Mouse (Mus musculus) adrenal gland, adult 18-20 months (tissue): ENCODE measurements around the gene Sertad4. TPM values are rescaled to one million over a fixed set of nuclear protein-coding genes. Genes with fewer than 3 reads are reported as not detected.

Source experiments
- DNase-seq, 2 experiments: peaks; one replicate each; pipeline ENCODE4 v3.0.0; 2021 to 2022; ENCODE audit warnings: low spot score in 2 of 2
- long read RNA-seq, 2 experiments: library from polyadenylated mRNA; stranded (forward); transcript quantifications; one replicate each; pipeline ENCODE4 v2.0.0; 2021
- total RNA-seq, 2 experiments: library from RNA; stranded (reverse); gene quantifications; 1 replicate in 1 of 2; 2 replicates in 1 of 2; pipeline ENCODE4 v1.2.3; 2021

Gene Sertad4
- 1 to 10 TPM; 3.9 to 6.2 TPM for total RNA-seq
- long read RNA-seq, experiment 1, partial matches to known transcripts = 0 of 4 reads
- long read RNA-seq, experiment 1, other reads (novel, unspliced or antisense) = 2 of 4 reads
- long read RNA-seq, experiment 2, transcript Sertad4-204 (4 exons, 3,350 nt) = major isoform, 13 of 19 reads
- long read RNA-seq, experiment 2, partial matches to known transcripts = 1 of 19 reads
- long read RNA-seq, experiment 2, other reads (novel, unspliced or antisense) = 5 of 19 reads

DNA sequence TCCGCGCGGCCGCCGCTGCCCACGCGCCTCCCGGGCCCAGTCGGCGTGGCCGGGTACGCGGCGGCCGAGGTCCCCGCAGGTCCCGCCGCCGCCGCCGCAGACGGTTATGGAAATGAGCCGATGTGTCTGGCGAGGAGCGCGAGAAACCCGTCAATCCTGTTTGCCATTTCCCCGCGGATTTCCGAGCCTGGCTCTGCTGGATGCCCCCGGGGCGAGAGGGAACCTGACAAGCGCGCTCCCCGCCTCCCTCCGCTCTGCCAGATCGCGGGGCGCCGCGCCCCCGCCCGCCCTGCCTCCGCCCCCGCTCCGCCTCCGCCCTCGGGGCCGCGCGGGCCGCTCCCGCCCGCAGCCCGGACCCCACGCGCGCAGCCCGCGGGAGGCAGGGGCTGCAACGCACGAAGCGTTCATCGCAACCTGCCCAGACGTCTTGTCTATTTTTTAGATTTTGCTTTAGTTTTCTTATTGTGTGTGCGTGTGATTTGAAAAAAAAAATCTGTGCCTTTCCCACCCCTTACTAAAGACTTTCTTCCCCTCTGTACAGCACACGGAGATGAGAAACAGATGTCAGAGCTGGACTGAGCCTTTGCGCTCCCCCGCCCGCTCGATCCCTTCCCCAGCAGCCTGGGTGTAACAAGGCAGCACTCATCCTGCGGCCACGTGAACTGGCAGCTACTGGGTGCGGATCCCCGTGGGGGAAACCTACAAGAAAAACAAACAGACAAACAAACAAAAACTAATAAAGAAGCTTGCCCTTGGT, at the start of gene Sertad4:
Gene Sertad4 (minus strand): TSS at position 283 of the 757 bp plus-strand sequence.
- peak; percentile 52 to 60 for DNase-seq

- no peak for DNase-seq
These were observed 46.0 kb upstream of the Sertad4 start for GRCm38 (mm10) chr1:192901516-192901915.

DNA sequence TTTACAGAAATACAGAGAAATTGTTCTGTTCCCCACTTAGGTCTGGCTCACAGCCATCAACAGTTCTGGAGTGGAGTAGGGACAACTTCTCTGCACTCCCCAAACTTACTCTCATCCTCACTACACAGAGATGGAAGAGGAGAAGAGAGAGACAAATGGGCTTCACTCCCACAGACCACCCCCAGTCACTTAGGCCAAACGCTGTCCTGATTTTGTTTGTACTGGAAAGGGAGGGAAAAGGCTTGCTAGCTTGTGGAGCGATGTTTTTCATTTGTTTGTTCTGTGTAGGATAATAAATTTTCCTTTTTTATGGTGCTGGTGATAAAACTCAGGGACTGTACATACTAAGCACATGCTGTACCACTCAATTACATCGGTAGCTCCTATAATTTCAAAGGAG, 45.4 kb upstream of the Sertad4 start:
- DNase-seq = no peak

- no peak for DNase-seq
These were observed 43.2 kb upstream of the Sertad4 start for GRCm38 (mm10) chr1:192898742-192899141.

DNA sequence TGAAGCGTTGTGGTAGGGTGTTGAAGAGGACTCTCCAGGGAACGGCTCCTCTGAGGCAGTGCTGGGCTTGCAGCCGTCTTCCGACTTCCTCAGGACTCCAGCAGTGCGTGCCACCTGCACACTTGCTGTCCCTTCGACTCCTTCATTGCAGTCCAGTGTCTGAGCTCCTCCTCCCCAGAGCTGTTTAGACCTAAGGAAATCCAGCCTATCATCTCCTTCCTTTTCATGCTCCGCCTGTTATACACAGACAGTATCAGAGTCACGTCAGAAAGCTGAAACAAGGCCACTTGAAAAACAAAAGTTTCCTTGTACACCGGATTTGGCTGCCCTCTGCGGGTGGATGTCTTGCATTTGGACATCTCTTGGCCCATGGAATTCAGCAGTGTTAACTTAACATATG, 41.7 kb upstream of the Sertad4 start:
- DNase-seq = no peak

GRCm38 (mm10) chr1:192896076-192896475, 40.5 kb upstream of the Sertad4 start:
- DNase-seq = peak in 1 of 2 experiments; percentile 19

- DNase-seq = no peak
These were observed 35.2 kb upstream of the Sertad4 start for GRCm38 (mm10) chr1:192890716-192891115.

GRCm38 (mm10) chr1:192882617-192883295, 27.2 kb upstream of the Sertad4 start:
- no peak for DNase-seq

- no peak for DNase-seq
These were observed 24.6 kb upstream of the Sertad4 start for GRCm38 (mm10) chr1:192880130-192880529.

DNA sequence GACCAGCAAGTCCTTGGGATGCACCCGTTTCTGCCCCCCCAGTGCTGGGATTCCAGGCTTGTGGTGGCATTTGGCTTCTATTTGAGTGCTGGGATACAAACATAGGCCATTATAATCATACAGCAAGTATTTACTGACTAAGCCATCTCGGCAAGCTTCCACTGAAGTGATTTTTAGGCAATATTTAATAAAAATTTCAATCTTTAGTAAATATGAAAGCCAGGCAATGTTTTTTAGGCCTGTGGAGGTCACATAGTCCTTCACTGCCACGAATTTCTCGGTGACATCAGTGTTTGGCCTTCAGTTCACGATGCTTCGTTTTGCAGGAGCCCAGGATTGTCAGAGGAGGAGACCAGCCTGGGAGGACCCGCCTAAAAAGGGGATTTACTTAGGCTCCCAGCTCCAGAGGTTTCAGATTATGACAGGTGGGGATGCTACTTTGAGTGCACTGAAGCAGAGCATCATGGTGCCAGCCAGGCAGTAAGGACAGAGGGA, 23.6 kb upstream of the Sertad4 start:
- DNase-seq = peak in 1 of 2 experiments; percentile 16

- DNase-seq = no peak
These were observed 17.3 kb upstream of the Sertad4 start for GRCm38 (mm10) chr1:192872841-192873240.

GRCm38 (mm10) chr1:192869761-192870160, 14.2 kb upstream of the Sertad4 start:
- no peak for DNase-seq

DNA sequence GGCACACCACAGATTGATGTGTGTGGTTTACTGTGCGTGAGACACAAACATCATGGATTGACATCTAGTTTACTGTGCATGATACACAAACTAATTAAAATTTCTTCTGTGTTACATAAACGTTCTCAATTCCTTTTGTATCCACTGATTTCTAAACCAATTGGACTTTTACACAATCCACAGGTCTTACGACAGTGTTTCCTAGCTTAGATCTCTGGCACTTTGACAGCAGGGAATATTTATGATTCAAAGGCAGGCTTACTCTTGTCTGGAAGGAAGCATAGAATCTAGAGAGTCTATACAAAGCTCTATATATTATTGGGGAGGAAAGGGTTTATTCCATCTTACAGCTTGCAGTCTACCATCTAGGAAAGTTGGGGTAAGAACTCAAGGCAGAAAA, 8.9 kb upstream of the Sertad4 start:
- DNase-seq = no peak

GRCm38 (mm10) chr1:192861305-192861960, 5.9 kb upstream of the Sertad4 start:
- no peak for DNase-seq

GRCm38 (mm10) chr1:192860273-192860672, 4.7 kb upstream of the Sertad4 start:
- no peak for DNase-seq

GRCm38 (mm10) chr1:192857582-192857981, 2.0 kb upstream of the Sertad4 start:
- no peak for DNase-seq

DNA sequence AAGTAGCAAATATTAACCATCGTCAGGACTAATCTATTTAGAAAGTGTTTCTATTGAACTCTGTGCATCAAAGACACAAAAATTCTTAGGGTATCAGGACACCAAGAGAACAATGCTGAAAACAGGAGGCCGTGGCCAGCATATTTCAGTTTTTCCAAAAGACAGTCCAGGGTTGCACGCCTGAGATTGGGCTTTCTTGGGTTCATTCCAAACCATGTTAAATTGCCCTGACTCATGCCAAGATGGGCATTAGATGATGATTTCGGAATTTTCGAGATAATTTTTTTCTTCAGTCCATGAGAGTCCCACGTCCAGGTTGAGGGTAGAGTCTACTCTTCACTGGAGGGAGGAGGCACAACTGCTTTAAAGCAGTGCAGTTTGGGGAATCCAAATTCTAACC, 1.4 kb upstream of the Sertad4 start:
- no peak for DNase-seq

- DNase-seq = no peak
These were observed 855 bp upstream of the Sertad4 start for GRCm38 (mm10) chr1:192856411-192856810.

DNA sequence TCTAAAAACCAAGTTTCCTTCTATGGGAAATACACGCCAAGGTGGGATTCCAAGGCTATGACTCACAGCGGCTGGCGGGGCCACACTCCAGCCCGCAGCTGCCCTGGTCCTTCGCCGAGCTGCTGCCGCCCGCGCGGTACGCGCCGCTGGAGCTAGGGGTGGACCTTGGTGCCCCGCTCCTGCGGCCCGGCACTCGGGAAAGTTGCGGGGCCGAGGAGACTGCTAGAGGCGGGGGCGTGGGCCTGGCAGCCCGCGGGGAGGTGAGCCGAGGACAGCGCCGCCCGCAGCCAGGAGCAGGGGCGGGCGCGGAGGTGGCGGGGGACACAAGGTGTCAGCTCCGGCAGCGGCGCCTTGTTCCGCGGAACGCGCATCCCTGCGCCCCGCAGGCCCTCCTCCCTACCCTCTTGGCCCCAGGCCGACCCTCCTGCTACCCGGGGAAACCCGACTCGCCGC, 711 bp downstream of the Sertad4 start:
- DNase-seq = peak; percentile 43 to 58

GRCm38 (mm10) chr1:192853988-192854818, 1.4 kb downstream of the Sertad4 start:
- DNase-seq = no peak
